Mouse (Mus musculus) testis, adult 2 months (tissue): ENCODE results near the gene Nme4.

Experiments
- CTCF ChIP-seq: fragments of 200-500 bp; IDR thresholded peaks from 2 replicates; pipeline ENCODE4 v1.5.1; 2012; ENCODE audit warnings: low read depth, mild to moderate bottlenecking, inconsistent platforms, low read length, moderate library complexity; ENCODE audit not compliant: control insufficient read depth, insufficient read depth, insufficient replicate concordance
- POLR2A ChIP-seq: fragments of 200-500 bp; IDR thresholded peaks from 2 replicates; pipeline ENCODE4 v1.6.1; 2012; ENCODE audit warnings: low read depth, mild to moderate bottlenecking, inconsistent platforms, low read length, moderate library complexity; ENCODE audit not compliant: control insufficient read depth

GRCm38 (mm10) chr17:26115956-26116487 is 20.6 kb upstream of the Nme4 start:
- TF ChIP-seq CTCF, result no peak
- no peak for TF ChIP-seq POLR2A
